Mouse (Mus musculus) kidney, adult 2 months (tissue): ENCODE results near the gene Sash1.

Experiments
- CTCF ChIP-seq: fragments of 200-500 bp; conservative IDR thresholded peaks from 2 replicates; pipeline ENCODE4 v1.5.1; 2011; ENCODE audit warnings: low read depth, mild to moderate bottlenecking, control low read depth, low read length, moderate library complexity, mixed read lengths; ENCODE audit not compliant: insufficient read depth, insufficient read length
- POLR2A ChIP-seq: fragments of 200-500 bp; IDR thresholded peaks from one replicate; pipeline ENCODE4 v1.6.1; 2011; ENCODE audit warnings: low read depth, low read length, control low read depth

DNA sequence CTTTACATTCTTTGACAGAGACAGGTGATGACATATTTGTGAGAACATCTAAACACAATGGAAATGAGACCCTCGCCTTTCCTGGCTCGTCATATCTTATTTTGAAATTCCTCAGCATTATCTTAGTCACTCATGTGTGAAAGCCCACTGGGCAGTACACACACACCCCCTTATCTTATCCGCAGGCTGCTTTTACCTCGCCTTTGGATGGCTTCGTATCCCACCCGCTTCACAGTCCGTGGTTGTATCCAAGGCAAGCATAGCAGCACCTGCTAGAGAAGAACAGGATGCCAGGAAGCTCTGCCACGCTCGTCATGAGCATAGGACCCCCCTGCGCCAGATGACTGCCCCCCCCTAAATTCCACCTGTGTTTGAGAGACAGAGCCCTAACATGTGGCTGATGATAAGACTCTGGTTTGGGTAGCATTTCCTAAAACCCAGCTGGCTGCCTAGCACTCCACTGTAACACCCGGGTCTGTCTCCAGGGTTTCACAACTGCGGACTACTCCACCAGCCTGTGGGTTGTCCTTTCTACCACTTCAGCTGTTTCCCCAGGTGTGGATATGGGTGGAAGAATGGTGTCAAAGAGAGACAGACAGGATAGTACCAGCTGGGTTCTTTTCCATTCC lies 84.0 kb downstream of the Sash1 start:
- TF ChIP-seq POLR2A (no peak), CTCF (no peak)
